Mouse (Mus musculus) spleen, adult 2 months (tissue): ENCODE measurements at regions not wholly inside any gene's neighbourhood (a gene's known extent, or its start where the extent isn't known, plus 50 kb on each side); places are given as distances from the start of the nearest gene placed in this dataset.

Source experiments
- CTCF ChIP-seq: fragments of 200-500 bp; IDR thresholded peaks from 2 replicates; pipeline ENCODE4 v1.5.1; 2011; ENCODE audit warnings: mild to moderate bottlenecking, inconsistent platforms; ENCODE audit not compliant: insufficient read depth, insufficient read length, insufficient replicate concordance; ENCODE audit errors: extremely low read depth
- POLR2A ChIP-seq: fragments of 200-500 bp; IDR thresholded peaks from 2 replicates; pipeline ENCODE4 v1.6.1; 2011; ENCODE audit warnings: low read depth, low read length, inconsistent platforms

- TF ChIP-seq CTCF (no peak), POLR2A (no peak)
Observed at GRCm38 (mm10) chr10:111721068-111721467, 215.0 kb downstream of the Phlda1 start.
